Mouse (Mus musculus): Measurements from ENCODE around the gene Slc38a3.

- TF ChIP-seq CTCF (IDR thresholded peaks at IDR 0.05; ENCODE audit: low read depth) (no peak), EP300 (IDR thresholded peaks at IDR 0.05; ENCODE audit: low read depth) (no peak)
These were observed 59.9 kb downstream of the Slc38a3 start for GRCm38 (mm10) chr9:107609433-107609830.

All from heart, postnatal 0 days (tissue).